Mouse (Mus musculus) heart, embryonic 11.5 days (tissue): ENCODE measurements around the gene Myo10. TPM values are rescaled to one million over a fixed set of nuclear protein-coding genes. Genes with fewer than 3 reads are reported as not detected.
A peak's percentile ranks its signal among the peaks of the same experiment; 100 is the strongest.

Experiments
- ATAC-seq: fragments of 200-750 bp; cut with Nextera tagmentation; replicated peaks from 2 replicates; pipeline ENCODE4 v1.8.0; 2017; ENCODE audit warnings: moderate library complexity; ENCODE audit not compliant: insufficient number of reproducible peaks, low FRiP score, low TSS enrichment
- H3K27ac ChIP-seq: fragments of 300-500 bp; sonication (generic); 2 replicates; pipeline ENCODE4 v1.5.1; 2014; ENCODE audit warnings: mild to moderate bottlenecking, low read depth, low read length
- H3K27me3 ChIP-seq: fragments of 300-500 bp; sonication (generic); 2 replicates; pipeline ENCODE4 v1.6.1; 2014; ENCODE audit warnings: mild to moderate bottlenecking, low read length, mixed read lengths; ENCODE audit not compliant: control insufficient read depth, insufficient read depth
- H3K36me3 ChIP-seq: fragments of 300-500 bp; sonication (generic); 2 replicates; pipeline ENCODE4 v1.6.1; 2014; ENCODE audit warnings: mild to moderate bottlenecking, low read length, moderate library complexity, mixed read lengths; ENCODE audit not compliant: control insufficient read depth, insufficient read depth
- H3K4me1 ChIP-seq: fragments of 300-500 bp; sonication (generic); 2 replicates; pipeline ENCODE4 v1.6.1; 2014; ENCODE audit warnings: low read length; ENCODE audit not compliant: control insufficient read depth, insufficient read depth
- H3K4me2 ChIP-seq: fragments of 300-500 bp; sonication (generic); 2 replicates; pipeline ENCODE4 v1.6.1; 2014; ENCODE audit warnings: mild to moderate bottlenecking, moderate library complexity
- H3K4me3 ChIP-seq: fragments of 300-500 bp; sonication (generic); 2 replicates; pipeline ENCODE4 v1.5.1; 2014; ENCODE audit warnings: low read depth, low read length
- H3K9ac ChIP-seq: fragments of 300-500 bp; sonication (generic); 2 replicates; pipeline ENCODE4 v1.6.1; 2014; ENCODE audit warnings: mild to moderate bottlenecking, low read depth, low read length, moderate library complexity
- H3K9me3 ChIP-seq: fragments of 300-500 bp; sonication (generic); replicated peaks from 2 replicates; pipeline ENCODE4 v1.6.1; 2016; ENCODE audit warnings: low read length; ENCODE audit not compliant: control insufficient read depth
- WGBS: fragments of 180-500 bp; shearing (Covaris S2); extraction: QIAGEN DNeasy Blood & Tissue Kit; methylation state at CpG from one replicate; pipeline ENCODE4 v1.1.7; 2014; ENCODE audit not compliant: insufficient replicate concordance; 5-methylcytosine and 5-hydroxymethylcytosine counted together
- polyA plus RNA-seq: library from polyadenylated mRNA; unstranded; fragments of >200 nt; fragmentation: Nextera tagmentation; extraction: Ambion mirVana; gene quantifications from 2 replicates; pipeline ENCODE4 v1.2.1, GENCODE M21; 2014

Myo10 gene
- 11.5 and 15.4 TPM in 2 replicates for polyA plus RNA-seq

DNA sequence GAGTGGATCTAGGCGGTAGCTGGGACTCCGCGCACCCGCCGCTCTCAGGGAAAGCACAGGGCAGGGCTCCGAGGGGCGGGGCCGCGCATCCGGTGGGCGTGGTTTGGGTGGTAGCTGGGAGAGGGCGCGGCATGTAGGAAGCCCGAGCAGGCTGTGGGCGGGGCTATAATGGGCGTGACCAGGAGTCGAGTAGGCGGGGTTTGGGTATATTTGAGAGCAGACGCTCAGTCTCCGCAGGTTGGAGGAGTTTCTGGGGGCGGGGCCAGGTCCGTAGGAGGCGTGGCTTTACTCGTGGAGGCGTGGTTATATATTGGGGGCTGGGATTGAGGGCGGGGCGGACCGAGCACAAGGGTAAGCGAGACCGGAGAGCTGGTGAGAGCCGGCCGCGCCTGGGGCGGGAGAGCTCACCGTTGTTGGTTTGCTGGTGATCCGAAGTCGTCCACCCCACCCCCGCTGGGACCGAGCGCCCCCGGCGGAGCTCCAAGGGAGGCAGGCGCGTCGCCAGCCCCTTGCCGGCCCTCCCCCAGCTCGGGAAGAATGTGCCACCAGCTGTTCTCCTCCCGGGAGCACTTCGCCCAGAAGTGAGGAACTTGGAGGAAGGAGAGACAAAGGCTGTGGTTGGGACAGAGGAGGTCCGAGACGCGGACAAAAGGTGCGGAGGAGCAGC is at the start of gene Myo10:
TSS of gene Myo10 (plus strand) at position 326 of the 667 bp plus-strand sequence.
- WGBS, result under 1% methylated on average over 53 of the region's 53 CpGs
- H3K4me3 ChIP-seq, result peak within 1 kb of the TSS; percentile 84

GRCm38 (mm10) chr15:25573113-25573512 is 49.2 kb upstream of the Myo10 start:
- 5% methylated on average over 3 of the region's 3 CpGs for WGBS
- H3K4me1 ChIP-seq, result peaks cover 7% of the 10 kb centered on the region
- no peaks in the 10 kb centered on the region for H3K36me3 ChIP-seq
- no peak overlapping the region for H3K9ac ChIP-seq
- no peak overlapping the region for H3K4me2 ChIP-seq
- peaks cover 5% of the 10 kb centered on the region for H3K27me3 ChIP-seq
- no peaks in the 10 kb centered on the region for H3K9me3 ChIP-seq
- no peak overlapping the region for H3K4me3 ChIP-seq
- ATAC-seq, result no peak
- no peak overlapping the region for H3K27ac ChIP-seq

More for the DNA sequence above, at the start of gene Myo10:
- Histone ChIP-seq H3K4me1 (peaks cover 3% of the 10 kb centered on the region; the same call in 1 of the 2 replicates), H3K4me2 (peak within 1 kb of the TSS; percentile 93), H3K27ac (peak within 1 kb of the TSS; percentile 67; the same call in 1 of the 2 replicates), H3K9me3 (no peaks in the 10 kb centered on the region), H3K9ac (peak within 1 kb of the TSS; percentile 82), H3K27me3 (no peaks in the 10 kb centered on the region), H3K36me3 (no peaks in the 10 kb centered on the region)
- peak; percentile 95 for ATAC-seq

DNA sequence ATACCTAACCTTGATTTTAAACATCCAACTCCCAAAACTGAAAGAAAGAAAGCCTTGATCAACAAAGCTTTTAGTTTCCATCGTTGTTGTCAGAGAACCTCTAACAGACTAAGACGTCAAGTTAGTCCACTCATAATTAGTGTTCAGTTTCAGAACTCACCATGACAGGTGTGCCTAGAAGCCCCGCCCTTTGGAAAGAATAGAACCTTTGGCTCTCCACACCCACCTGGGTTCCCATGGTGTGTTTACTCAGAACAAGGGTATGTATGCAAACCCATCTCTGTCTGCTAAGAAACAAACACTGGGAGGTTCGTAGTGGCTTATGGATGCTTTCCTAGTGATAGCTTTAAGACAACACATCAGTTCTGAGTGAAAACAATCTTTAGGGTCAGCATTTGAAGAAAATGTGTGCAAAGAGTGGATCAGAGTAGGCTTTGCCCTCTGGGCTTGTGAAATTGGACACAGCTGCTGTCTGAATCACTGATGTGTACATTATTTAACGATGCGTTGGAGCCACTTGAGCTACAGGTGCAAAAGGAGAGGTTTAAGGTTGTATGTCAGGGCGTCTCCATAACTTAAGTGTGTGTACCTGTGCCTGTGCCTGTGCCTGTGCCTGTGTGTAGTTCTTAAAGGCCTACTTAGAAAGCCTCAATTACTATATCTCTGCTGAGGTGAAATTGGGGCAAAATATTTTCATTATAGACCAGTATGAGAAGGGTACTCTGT is 48.3 kb upstream of the Myo10 start:
- H3K4me1 ChIP-seq, result peaks cover 7% of the 10 kb centered on the region
- peaks cover 5% of the 10 kb centered on the region for H3K27me3 ChIP-seq
- H3K4me3 ChIP-seq, result no peak overlapping the region
- H3K27ac ChIP-seq, result no peak overlapping the region
- no peak overlapping the region for H3K9ac ChIP-seq
- 83% methylated on average over 7 of the region's 7 CpGs for WGBS
- no peak for ATAC-seq
- H3K36me3 ChIP-seq, result no peaks in the 10 kb centered on the region
- no peaks in the 10 kb centered on the region for H3K9me3 ChIP-seq
- H3K4me2 ChIP-seq, result no peak overlapping the region

DNA sequence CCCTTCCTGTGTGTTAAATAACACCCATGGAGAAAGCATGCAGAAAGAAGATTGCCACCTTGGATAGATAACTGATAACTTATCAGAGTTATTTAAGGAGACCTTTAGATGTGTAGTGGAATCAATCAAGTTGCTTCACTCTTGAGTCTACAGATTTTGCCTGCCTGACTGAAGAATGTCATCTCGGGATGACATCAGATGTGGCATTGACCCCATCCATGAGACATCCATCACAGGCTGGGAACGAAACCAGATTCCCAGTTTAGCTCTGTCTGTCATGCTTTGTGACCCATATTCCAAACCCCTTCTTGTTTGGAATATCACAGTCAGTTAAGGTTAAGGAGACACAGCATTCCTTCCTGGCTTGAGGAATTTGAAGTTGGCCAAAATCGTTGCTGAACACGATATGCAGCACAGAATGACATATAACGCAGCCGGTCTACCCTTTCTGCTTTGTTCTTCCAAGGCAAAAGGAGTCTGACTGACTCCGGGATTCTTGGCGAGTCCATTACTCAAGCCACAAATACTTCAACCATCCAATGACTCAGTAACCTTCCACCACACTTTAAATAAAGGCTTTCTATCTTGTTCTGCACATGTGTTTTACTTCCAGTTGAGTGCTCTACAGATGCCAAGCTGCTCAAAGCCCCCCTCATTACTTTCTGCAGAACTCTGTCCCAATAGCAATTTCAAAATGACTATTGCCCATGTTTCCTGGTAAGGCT is 44.8 kb upstream of the Myo10 start:
- Histone ChIP-seq H3K9ac (no peak overlapping the region), H3K36me3 (no peaks in the 10 kb centered on the region), H3K27ac (no peak overlapping the region), H3K9me3 (no peaks in the 10 kb centered on the region), H3K27me3 (peaks cover 3% of the 10 kb centered on the region; the same call in 1 of the 2 replicates), H3K4me1 (peaks cover 7% of the 10 kb centered on the region), H3K4me2 (no peak overlapping the region), H3K4me3 (no peak overlapping the region)
- ATAC-seq, result no peak
- 60% methylated on average over 8 of the region's 8 CpGs for WGBS

DNA sequence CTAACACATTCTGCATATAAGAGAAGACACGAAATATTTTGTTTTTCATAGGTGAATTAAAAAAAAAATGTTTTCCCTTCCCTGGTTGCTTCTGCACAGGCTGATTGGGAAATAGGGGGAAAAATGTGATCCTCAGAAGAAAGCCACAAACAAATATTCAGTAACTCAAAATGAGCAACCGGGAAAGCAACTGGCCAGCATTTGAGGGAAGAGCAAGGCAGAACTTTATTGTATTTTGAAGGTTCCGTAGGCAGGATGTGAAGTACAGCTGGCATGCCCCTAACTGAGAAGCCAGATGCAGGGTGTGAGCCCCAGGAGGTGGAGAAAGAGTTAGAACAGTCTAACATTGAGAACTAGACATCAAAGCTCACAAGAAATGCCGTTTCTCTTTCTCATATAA is 44.0 kb upstream of the Myo10 start:
- Histone ChIP-seq H3K27me3 (peaks cover 3% of the 10 kb centered on the region; the same call in 1 of the 2 replicates), H3K4me3 (no peak overlapping the region), H3K9me3 (no peaks in the 10 kb centered on the region), H3K4me2 (no peak overlapping the region), H3K27ac (no peak overlapping the region), H3K9ac (no peak overlapping the region), H3K4me1 (peaks cover 2% of the 10 kb centered on the region), H3K36me3 (no peaks in the 10 kb centered on the region)
- no peak for ATAC-seq
- WGBS, result 74% methylated on average over 4 of the region's 4 CpGs

GRCm38 (mm10) chr15:25580731-25581130 is 41.6 kb upstream of the Myo10 start:
- Histone ChIP-seq H3K4me1 (no peaks in the 10 kb centered on the region; the same call in 1 of the 2 replicates), H3K27ac (0 out of 2 replicates have a peak overlapping the region, but pooled peaks have one; percentile 22), H3K27me3 (no peaks in the 10 kb centered on the region), H3K4me2 (no peak overlapping the region), H3K9me3 (no peaks in the 10 kb centered on the region), H3K9ac (no peak overlapping the region), H3K4me3 (no peak overlapping the region), H3K36me3 (no peaks in the 10 kb centered on the region)
- no peak for ATAC-seq
- WGBS, result 31% methylated on average over 6 of the region's 6 CpGs

DNA sequence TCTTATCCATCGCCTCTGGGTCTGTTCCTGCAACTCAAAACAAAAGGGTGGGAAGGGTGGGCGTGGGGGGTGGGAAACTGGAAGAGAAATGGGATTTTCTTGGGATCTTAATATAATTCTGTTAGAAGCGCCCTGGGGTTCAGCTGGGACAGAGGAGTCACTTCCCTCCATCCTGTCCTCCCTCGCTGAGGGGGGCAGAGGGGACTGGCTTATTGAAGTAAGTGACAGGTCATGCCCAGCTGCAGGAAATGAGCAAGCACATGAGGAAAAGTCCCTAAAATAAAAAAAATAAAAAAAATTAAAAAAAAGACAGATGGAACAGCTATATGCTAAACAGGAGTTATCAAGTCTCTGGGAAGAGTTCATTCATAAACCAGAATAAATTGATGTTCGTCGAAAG is 40.3 kb upstream of the Myo10 start:
- Histone ChIP-seq H3K4me3 (no peak overlapping the region), H3K27me3 (no peaks in the 10 kb centered on the region), H3K36me3 (no peaks in the 10 kb centered on the region), H3K4me1 (peaks cover 4% of the 10 kb centered on the region; the same call in 1 of the 2 replicates), H3K4me2 (no peak overlapping the region), H3K9me3 (no peaks in the 10 kb centered on the region), H3K27ac (no peak overlapping the region), H3K9ac (no peak overlapping the region)
- no peak for ATAC-seq
- 63% methylated on average over 6 of the region's 6 CpGs for WGBS

DNA sequence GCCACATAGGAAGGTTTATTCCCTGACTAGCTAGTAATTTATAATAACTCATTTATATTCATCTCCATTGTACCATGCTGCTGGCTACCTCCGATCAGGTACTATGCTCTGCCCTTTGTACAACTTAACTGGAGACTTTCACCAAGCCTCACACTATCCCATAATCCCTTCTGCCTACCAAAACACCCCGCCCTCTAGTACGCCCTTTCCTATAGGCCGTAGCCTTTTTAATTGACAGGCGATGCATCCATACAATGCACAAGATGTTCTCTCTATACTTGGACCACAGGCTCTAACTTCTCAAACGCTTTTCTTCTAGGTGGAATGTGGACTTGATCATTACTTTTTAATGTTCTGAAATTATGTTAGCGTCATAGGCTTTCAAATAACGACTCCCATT is 39.0 kb upstream of the Myo10 start:
- Histone ChIP-seq H3K4me2 (no peak overlapping the region), H3K27ac (no peak overlapping the region), H3K9me3 (no peaks in the 10 kb centered on the region), H3K9ac (no peak overlapping the region), H3K4me3 (no peak overlapping the region), H3K36me3 (no peaks in the 10 kb centered on the region), H3K4me1 (peaks cover 8% of the 10 kb centered on the region), H3K27me3 (no peaks in the 10 kb centered on the region)
- no peak for ATAC-seq
- 87% methylated on average over 8 of the region's 8 CpGs for WGBS
